Mouse (Mus musculus): ENCODE data around the gene Gm3015. TPM values are rescaled to one million over a fixed set of nuclear protein-coding genes. Genes with fewer than 3 reads are reported as not detected.
"Not testable (repeated sequence)": the region's sequence is repeated elsewhere in the genome, so short reads cannot be mapped to it uniquely, and the experiment has no call there.

The Gm3015 gene
- not detected in 2 replicates for polyA plus RNA-seq (2016; fragmentation: Nextera tagmentation; extraction: Ambion mirVana)

DNA sequence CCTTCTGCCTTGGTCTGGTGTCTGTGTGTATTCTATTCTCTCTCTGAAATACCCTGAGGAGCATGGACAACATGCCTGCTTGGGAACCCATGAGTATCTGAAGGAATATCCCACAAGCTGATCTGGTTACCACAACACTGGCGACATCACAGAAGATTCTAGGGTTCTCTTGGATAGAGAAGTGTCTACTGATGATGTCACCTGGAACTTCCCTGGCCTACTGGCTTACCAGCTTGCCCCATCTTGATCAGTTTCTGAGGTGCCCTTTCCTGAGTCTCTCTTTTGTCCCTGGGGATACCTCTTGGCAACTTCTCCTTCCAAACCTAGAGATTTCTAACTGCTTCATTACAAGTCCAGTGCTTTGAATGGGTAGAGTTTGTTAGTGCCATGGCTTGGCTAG, at the start of gene Gm3015:
Gm3015 (minus strand) TSS at position 101 of the 400 bp plus-strand sequence.
- H3K36me3 ChIP-seq (replicated peaks); H3K27me3 ChIP-seq; H3K27ac ChIP-seq; ATAC-seq (ENCODE audit: low FRiP score); H3K4me2 ChIP-seq; H3K4me1 ChIP-seq; H3K9ac ChIP-seq; H3K4me3 ChIP-seq (replicated peaks); H3K9me3 ChIP-seq: not testable (repeated sequence)
- WGBS, result 80% methylated on average over 1 of the region's 1 CpGs

DNA sequence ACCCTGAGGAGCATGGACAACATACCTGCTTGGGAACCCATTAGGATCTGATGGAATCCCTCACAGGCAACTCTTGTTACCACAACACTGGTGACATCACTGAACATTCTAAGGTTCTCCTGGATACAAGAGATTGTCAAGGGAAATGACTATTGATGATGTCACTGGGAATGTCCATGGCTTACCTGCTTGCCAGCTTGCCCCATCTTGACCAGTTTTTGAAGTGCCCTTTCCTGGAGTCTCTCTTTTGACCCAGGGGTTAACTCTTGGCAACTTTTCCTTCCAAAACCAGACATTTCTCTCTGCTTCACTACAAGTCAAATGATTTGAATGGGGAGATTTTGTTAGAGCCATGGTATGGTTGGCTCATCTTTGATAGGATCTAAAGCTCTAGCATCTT, 29.3 kb upstream of the Gm3015 start, which contains the start of gene Gm10377:
Gm10377 (minus strand) TSS at position 101 of the 400 bp plus-strand sequence.
- H3K27me3 ChIP-seq; H3K4me3 ChIP-seq (replicated peaks); H3K9ac ChIP-seq; H3K4me2 ChIP-seq; H3K27ac ChIP-seq; ATAC-seq (ENCODE audit: low FRiP score); H3K36me3 ChIP-seq (replicated peaks); H3K4me1 ChIP-seq; H3K9me3 ChIP-seq: not testable (repeated sequence)

Other genes with a start within 250 kb of the Gm3015 start
- not detected in 2 replicates for gene Gm8024, start 244.5 kb downstream of the Gm3015 start, polyA plus RNA-seq (2016; fragmentation: Nextera tagmentation; extraction: Ambion mirVana)
- not detected in 2 replicates for gene Gm17124, start 168.9 kb downstream of the Gm3015 start, polyA plus RNA-seq (2016; fragmentation: Nextera tagmentation; extraction: Ambion mirVana)
- gene Gm3633, start 126.9 kb downstream of the Gm3015 start, polyA plus RNA-seq (2016; fragmentation: Nextera tagmentation; extraction: Ambion mirVana), result not detected in 2 replicates
- gene Gm10378, start 112.9 kb downstream of the Gm3015 start, polyA plus RNA-seq (2016; fragmentation: Nextera tagmentation; extraction: Ambion mirVana), result not detected in 2 replicates
- not detected in 2 replicates for gene Gm10377, start 29.2 kb upstream of the Gm3015 start, polyA plus RNA-seq (2016; fragmentation: Nextera tagmentation; extraction: Ambion mirVana)
- gene Gm21977, start 84.7 kb upstream of the Gm3015 start, polyA plus RNA-seq (2016; fragmentation: Nextera tagmentation; extraction: Ambion mirVana), result not detected in 2 replicates
- gene Gm8082, start 224.8 kb upstream of the Gm3015 start, polyA plus RNA-seq (2016; fragmentation: Nextera tagmentation; extraction: Ambion mirVana), result not detected in 2 replicates
- not detected in 2 replicates for gene Gm10376, start 246.8 kb upstream of the Gm3015 start, polyA plus RNA-seq (2016; fragmentation: Nextera tagmentation; extraction: Ambion mirVana)